Mouse (Mus musculus): ENCODE measurements around the gene Erbb4. TPM values are rescaled to one million over a fixed set of nuclear protein-coding genes. Genes with fewer than 3 reads are reported as not detected.
"Not testable (repeated sequence)": the region's sequence is repeated elsewhere in the genome, so short reads cannot be mapped to it uniquely, and the experiment has no call there.

The Erbb4 gene
- polyA plus RNA-seq, 1 experiment from 2014 or later = 23.7 TPM

DNA sequence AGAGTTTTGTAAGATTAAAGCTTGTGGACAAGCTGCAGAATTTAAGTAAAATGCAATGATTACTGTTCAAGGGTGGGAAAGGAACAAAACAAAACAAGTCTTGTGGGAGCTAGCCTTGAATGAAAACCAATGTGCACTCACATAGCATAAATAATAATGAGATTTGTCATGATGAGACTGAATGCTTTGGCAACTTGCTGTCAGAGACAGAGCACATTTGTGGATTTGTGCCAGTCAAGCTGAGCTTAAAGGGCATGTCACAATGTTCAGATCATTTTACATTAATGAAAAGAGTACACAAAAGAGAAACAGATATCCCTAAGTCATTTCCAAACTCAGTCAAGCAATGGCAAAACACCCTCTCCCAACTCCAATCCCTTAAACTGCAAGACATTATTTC, 275.8 kb downstream of the Erbb4 start:
- H3K4me1 ChIP-seq (replicated peaks; ENCODE audit: control insufficient read depth, insufficient read depth, low read length) = peaks cover 6% of the 10 kb centered on the region; the same call in 1 of the 2 replicates
- DNase-seq (ENCODE audit: low spot score) (no peak), ATAC-seq (ENCODE audit: low FRiP score) (no peak)
- no peaks in the 10 kb centered on the region for H3K36me3 ChIP-seq (replicated peaks; ENCODE audit: control insufficient read depth, insufficient read depth)
- no peaks in the 10 kb centered on the region for H3K27me3 ChIP-seq (ENCODE audit: control insufficient read depth, insufficient read depth, low read length)
- H3K9ac ChIP-seq = no peak overlapping the region
- no peak overlapping the region for H3K4me2 ChIP-seq (replicated peaks)
- H3K4me3 ChIP-seq (replicated peaks; ENCODE audit: low read length) = no peak overlapping the region
- 0 out of 2 replicates have a peak, but pooled peaks cover 3% of the 10 kb centered on the region for H3K9me3 ChIP-seq (ENCODE audit: control insufficient read depth, low read length)
- H3K27ac ChIP-seq = no peak overlapping the region

DNA sequence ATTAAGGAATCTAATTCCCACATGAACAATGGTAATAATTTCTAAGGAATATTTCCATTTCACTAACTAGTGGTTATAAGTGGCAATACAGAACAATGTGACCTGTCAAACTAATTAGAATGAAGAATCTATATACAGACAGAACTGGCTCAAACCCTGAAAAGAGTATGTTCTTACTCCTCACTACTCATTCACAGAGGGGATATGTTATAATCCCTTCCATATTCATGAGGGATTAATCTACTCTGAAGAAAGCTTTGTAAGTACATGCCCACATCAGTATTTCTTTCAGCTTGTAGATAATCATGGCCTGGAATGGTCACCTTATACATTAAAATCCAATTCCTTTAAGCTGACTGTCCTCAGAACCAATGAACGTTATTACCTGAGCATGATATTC, 276.3 kb downstream of the Erbb4 start:
- ATAC-seq (ENCODE audit: low FRiP score) (no peak), DNase-seq (ENCODE audit: low spot score) (no peak)
- WGBS = 71% methylated on average over 1 of the region's 1 CpGs

DNA sequence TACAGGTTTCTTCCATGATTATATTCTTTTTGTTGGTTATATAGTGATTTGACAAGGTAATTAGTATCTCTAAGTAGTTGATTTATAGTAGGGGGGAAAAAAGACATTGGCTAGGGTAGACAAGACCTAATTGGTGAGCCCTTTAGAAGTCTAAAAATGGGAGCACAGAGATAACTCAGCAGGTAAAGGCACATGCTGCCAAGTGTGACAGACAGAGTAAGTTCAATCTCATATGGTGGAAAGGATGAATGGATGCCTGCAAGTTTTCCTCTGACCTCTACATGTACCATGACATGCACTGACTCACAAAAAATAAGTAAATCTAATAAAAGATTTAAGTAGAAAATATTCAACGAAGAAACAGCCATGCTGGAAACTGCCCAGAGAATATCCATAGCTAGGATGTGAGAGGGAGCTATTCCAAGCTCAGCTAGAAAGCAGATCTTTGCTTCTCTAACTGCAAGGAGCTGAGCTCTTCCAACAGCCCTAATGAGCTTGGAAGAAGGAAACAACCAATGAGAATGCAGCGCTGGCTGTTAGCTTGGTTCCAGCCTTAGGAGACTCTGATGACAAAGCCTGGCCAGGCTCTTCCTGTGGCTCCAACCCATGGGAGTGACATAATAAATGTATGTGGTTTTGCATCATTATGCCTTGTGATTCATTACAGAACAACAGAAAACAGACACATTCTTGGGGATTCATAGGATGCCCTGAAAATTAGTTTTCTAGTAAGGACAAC, 277.2 kb downstream of the Erbb4 start:
- ATAC-seq (ENCODE audit: low FRiP score) (0 out of 2 replicates have a peak, but pooled peaks have one; percentile 40), DNase-seq (ENCODE audit: low spot score) (no peak)
- WGBS = 81% methylated on average over 2 of the region's 2 CpGs
- H3K4me2 ChIP-seq (replicated peaks) = no peak overlapping the region
- no peak overlapping the region for H3K9ac ChIP-seq
- H3K4me3 ChIP-seq (replicated peaks; ENCODE audit: low read length) = no peak overlapping the region
- no peaks in the 10 kb centered on the region for H3K36me3 ChIP-seq (replicated peaks; ENCODE audit: control insufficient read depth, insufficient read depth)
- H3K9me3 ChIP-seq (ENCODE audit: control insufficient read depth, low read length) = 0 out of 2 replicates have a peak, but pooled peaks cover 3% of the 10 kb centered on the region
- no peak overlapping the region for H3K27ac ChIP-seq
- peaks cover 6% of the 10 kb centered on the region; the same call in 1 of the 2 replicates for H3K4me1 ChIP-seq (replicated peaks; ENCODE audit: control insufficient read depth, insufficient read depth, low read length)
- no peaks in the 10 kb centered on the region for H3K27me3 ChIP-seq (ENCODE audit: control insufficient read depth, insufficient read depth, low read length)

More for the DNA sequence above, 276.3 kb downstream of the Erbb4 start:
- H3K36me3 ChIP-seq (replicated peaks; ENCODE audit: control insufficient read depth, insufficient read depth) = no peaks in the 10 kb centered on the region
- 0 out of 2 replicates have a peak, but pooled peaks cover 3% of the 10 kb centered on the region for H3K9me3 ChIP-seq (ENCODE audit: control insufficient read depth, low read length)
- H3K4me1 ChIP-seq (replicated peaks; ENCODE audit: control insufficient read depth, insufficient read depth, low read length) = peaks cover 6% of the 10 kb centered on the region; the same call in 1 of the 2 replicates
- no peak overlapping the region for H3K27ac ChIP-seq
- H3K4me3 ChIP-seq (replicated peaks; ENCODE audit: low read length) = no peak overlapping the region
- H3K9ac ChIP-seq = no peak overlapping the region
- no peak overlapping the region for H3K4me2 ChIP-seq (replicated peaks)
- H3K27me3 ChIP-seq (ENCODE audit: control insufficient read depth, insufficient read depth, low read length) = no peaks in the 10 kb centered on the region

DNA sequence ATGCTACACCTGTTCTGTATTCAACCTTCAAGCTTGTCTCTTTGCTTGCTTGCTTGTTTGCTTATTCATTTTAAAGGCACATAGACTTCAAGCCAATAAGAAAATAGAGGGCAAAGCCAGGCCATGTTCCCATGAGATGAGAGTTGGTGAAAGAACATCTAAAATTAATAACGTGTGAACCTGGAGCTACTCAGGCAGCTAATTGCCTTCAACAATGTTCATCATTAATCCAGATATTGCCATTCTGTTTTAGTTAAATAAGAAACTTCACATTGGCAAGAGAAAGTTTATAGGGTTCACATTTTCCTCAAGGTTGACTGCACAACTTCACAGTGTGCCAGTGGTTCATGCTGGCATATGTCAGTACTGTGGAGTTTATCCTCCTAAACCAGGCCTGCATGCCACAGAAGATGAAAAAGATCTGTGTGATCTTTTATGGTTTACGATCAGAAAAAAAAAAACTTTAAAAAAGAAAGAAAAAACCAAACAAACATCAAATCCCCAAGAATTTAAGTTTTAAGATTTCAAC, 284.7 kb downstream of the Erbb4 start:
- Histone ChIP-seq H3K27me3 (ENCODE audit: control insufficient read depth, insufficient read depth, low read length) (no peaks in the 10 kb centered on the region), H3K4me2 (replicated peaks) (no peak overlapping the region), H3K4me3 (replicated peaks; ENCODE audit: low read length) (no peak overlapping the region), H3K36me3 (replicated peaks; ENCODE audit: control insufficient read depth, insufficient read depth) (no peaks in the 10 kb centered on the region), H3K27ac (no peak overlapping the region), H3K9ac (no peak overlapping the region), H3K4me1 (replicated peaks; ENCODE audit: control insufficient read depth, insufficient read depth, low read length) (no peaks in the 10 kb centered on the region), H3K9me3 (ENCODE audit: control insufficient read depth, low read length) (no peaks in the 10 kb centered on the region)
- ATAC-seq (ENCODE audit: low FRiP score) = no peak
- no peak for DNase-seq (ENCODE audit: low spot score)
- 55% methylated on average over 2 of the region's 2 CpGs for WGBS

DNA sequence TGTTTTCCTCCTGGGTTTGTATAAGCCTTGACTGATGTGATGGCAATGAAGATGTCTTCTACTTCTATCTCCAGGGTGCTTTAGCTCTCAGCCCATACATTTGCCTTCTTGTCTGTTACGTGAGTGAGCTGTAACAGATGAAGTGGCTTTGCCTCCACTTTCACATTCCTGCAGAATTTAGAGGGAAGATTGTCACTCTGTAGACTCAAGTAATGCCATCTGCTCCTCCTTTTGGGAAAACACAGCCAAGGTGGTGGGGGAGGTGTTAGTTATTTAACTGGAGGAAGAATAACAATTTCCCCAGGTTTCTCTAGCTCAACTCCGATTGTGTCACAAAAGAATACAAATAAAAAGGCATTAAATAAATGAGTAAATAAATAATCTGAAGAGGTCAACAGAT, 301.1 kb downstream of the Erbb4 start:
- WGBS = 61% methylated on average over 2 of the region's 2 CpGs
- no peak for DNase-seq (ENCODE audit: low spot score)

DNA sequence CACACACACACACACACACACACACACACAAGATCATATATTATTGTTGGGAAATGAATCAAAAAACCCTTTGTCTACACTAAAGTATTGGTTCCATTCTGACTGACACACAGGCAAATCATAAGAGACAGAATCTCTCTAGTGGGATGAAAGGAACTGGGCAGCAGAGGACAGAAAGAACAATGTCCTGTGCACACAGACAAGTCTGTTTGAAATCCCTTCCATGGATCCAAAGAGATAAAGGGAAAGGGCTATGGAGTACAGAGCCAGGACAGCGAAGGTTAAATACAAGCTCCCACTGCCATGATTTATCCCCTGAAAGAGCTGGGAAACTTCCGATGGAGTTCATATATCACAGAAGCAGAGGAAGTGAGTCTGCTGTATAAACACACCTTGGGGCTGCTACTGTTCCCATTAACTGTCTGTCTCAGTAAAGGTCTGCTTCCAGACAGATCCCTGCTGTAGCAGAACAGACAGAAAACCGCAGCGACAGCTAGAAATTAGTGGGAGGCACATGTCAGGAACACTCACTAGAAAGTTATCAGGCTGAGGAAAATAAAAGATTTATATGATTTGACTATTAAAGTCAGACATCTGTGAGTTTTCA, 320.3 kb downstream of the Erbb4 start:
- H3K27me3 ChIP-seq (ENCODE audit: control insufficient read depth, insufficient read depth, low read length) = no peaks in the 10 kb centered on the region
- no peaks in the 10 kb centered on the region for H3K36me3 ChIP-seq (replicated peaks; ENCODE audit: control insufficient read depth, insufficient read depth)
- H3K4me2 ChIP-seq (replicated peaks) = no peak overlapping the region
- 55% methylated on average over 4 of the region's 4 CpGs for WGBS
- H3K9ac ChIP-seq = no peak overlapping the region
- no peak for ATAC-seq (ENCODE audit: low FRiP score)
- no peak overlapping the region for H3K4me3 ChIP-seq (replicated peaks; ENCODE audit: low read length)
- H3K9me3 ChIP-seq (ENCODE audit: control insufficient read depth, low read length) = no peaks in the 10 kb centered on the region
- DNase-seq (ENCODE audit: low spot score) = no peak
- H3K4me1 ChIP-seq (replicated peaks; ENCODE audit: control insufficient read depth, insufficient read depth, low read length) = 0 out of 2 replicates have a peak, but pooled peaks cover 4% of the 10 kb centered on the region
- H3K27ac ChIP-seq = no peak overlapping the region

More for the DNA sequence above, 301.1 kb downstream of the Erbb4 start:
- Histone ChIP-seq H3K4me1 (replicated peaks; ENCODE audit: control insufficient read depth, insufficient read depth, low read length) (no peaks in the 10 kb centered on the region), H3K4me3 (replicated peaks; ENCODE audit: low read length) (no peak overlapping the region), H3K9ac (no peak overlapping the region), H3K4me2 (replicated peaks) (no peak overlapping the region), H3K36me3 (replicated peaks; ENCODE audit: control insufficient read depth, insufficient read depth) (no peaks in the 10 kb centered on the region), H3K9me3 (ENCODE audit: control insufficient read depth, low read length) (no peaks in the 10 kb centered on the region), H3K27me3 (ENCODE audit: control insufficient read depth, insufficient read depth, low read length) (no peaks in the 10 kb centered on the region), H3K27ac (no peak overlapping the region)
- no peak for ATAC-seq (ENCODE audit: low FRiP score)

DNA sequence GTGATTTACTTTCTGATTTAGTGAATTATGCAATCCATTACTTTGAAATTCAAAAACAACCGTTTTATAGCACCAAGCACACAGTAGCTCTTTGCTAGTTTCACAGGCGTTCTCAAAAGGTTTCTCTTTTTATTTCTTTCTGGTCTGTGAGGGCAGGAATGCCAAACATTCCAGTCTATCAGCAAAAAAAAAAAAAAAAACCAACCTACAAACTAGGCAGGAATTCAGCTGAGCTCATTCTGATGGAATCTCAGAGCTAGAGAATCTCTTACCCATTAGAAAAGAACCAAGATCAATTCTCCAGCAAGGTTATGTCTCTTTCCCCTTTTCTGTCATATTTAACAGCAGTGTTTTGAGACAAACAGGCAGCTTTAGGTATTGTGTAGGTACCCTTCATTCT, 327.2 kb downstream of the Erbb4 start:
- Histone ChIP-seq H3K4me3 (replicated peaks; ENCODE audit: low read length) (no peak overlapping the region), H3K4me2 (replicated peaks) (no peak overlapping the region), H3K9ac (no peak overlapping the region), H3K27ac (no peak overlapping the region), H3K4me1 (replicated peaks; ENCODE audit: control insufficient read depth, insufficient read depth, low read length) (no peaks in the 10 kb centered on the region), H3K36me3 (replicated peaks; ENCODE audit: control insufficient read depth, insufficient read depth) (no peaks in the 10 kb centered on the region), H3K27me3 (ENCODE audit: control insufficient read depth, insufficient read depth, low read length) (no peaks in the 10 kb centered on the region), H3K9me3 (ENCODE audit: control insufficient read depth, low read length) (no peaks in the 10 kb centered on the region)
- ATAC-seq (ENCODE audit: low FRiP score) (no peak), DNase-seq (ENCODE audit: low spot score) (no peak)
- WGBS = 27% methylated on average over 2 of the region's 2 CpGs

DNA sequence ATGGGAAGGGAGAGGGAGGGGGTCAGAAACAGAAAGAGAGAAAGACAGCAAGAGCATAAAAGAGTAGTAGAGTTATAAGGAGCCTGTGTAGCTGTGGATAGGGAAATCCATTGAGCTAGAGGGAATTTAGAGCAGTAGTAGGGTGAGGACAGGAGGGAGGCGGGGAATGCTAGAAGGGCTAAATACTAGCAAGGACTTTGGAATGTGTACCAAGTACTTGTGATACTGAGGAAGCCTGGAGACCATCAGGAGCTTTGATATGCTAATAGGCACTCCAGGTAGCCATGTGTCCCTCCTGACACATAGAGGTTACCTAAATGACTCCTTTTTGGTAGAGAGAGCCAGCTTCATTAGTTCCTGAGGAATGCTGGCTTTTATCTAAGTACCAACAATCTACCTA, 327.8 kb downstream of the Erbb4 start:
- 94% methylated on average over 1 of the region's 1 CpGs for WGBS
- no peak for DNase-seq (ENCODE audit: low spot score)
- H3K27ac ChIP-seq = no peak overlapping the region

DNA sequence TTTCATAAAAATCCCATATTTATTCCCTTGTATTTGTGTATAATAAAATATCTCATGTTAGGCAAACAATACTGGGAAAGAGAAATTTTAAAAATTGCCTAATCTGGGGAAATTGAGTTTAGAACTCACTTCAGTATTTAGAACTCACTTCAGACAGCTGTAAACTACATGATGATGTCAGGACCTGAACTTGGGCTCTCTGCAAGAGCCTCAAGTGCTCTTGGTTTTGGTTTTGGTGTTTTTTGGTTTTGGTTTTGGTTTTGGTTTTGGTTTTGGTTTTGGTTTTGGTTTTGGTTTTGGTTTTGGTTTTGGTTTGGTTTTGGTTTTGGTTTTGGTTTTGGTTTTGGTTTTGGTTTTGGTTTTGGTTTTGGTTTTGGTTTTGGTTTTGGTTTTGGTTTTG, 341.8 kb downstream of the Erbb4 start:
- not testable (repeated sequence) for H3K4me2 ChIP-seq (replicated peaks); H3K9ac ChIP-seq; DNase-seq (ENCODE audit: low spot score); H3K9me3 ChIP-seq (ENCODE audit: control insufficient read depth, low read length); ATAC-seq (ENCODE audit: low FRiP score); H3K4me1 ChIP-seq (replicated peaks; ENCODE audit: control insufficient read depth, insufficient read depth, low read length); H3K4me3 ChIP-seq (replicated peaks; ENCODE audit: low read length); H3K27me3 ChIP-seq (ENCODE audit: control insufficient read depth, insufficient read depth, low read length); H3K27ac ChIP-seq; H3K36me3 ChIP-seq (replicated peaks; ENCODE audit: control insufficient read depth, insufficient read depth)

More for the DNA sequence above, 327.8 kb downstream of the Erbb4 start:
- Histone ChIP-seq H3K4me2 (replicated peaks) (no peak overlapping the region), H3K27me3 (ENCODE audit: control insufficient read depth, insufficient read depth, low read length) (no peaks in the 10 kb centered on the region), H3K4me3 (replicated peaks; ENCODE audit: low read length) (no peak overlapping the region), H3K9me3 (ENCODE audit: control insufficient read depth, low read length) (no peaks in the 10 kb centered on the region), H3K4me1 (replicated peaks; ENCODE audit: control insufficient read depth, insufficient read depth, low read length) (no peaks in the 10 kb centered on the region), H3K36me3 (replicated peaks; ENCODE audit: control insufficient read depth, insufficient read depth) (no peaks in the 10 kb centered on the region), H3K9ac (no peak overlapping the region)
- no peak for ATAC-seq (ENCODE audit: low FRiP score)
